Comparison of ENCODE assay signal across 10 mouse cellular contexts in genomic region chr7:49476163-49476562, GRCm38 (mm10).
"Had no signal": no experiment of that assay in that cellular context is flagged by ENCODE, and none has a peak within 500 bp of the region (broad histone marks: within the 10 kb centered on the region; RNA-seq: fewer than 3 reads in every experiment).

No protein-coding gene starts in this region.

- H3K36me3 ChIP-seq: limb, embryonic 12.5 days; limb, embryonic 15.5 days; lung, embryonic 15.5 days; midbrain, embryonic 12.5 days; midbrain, embryonic 15.5 days; neural tube, embryonic 15.5 days had no signal

- H3K4me2 ChIP-seq: limb, embryonic 12.5 days; limb, embryonic 15.5 days; liver, embryonic 13.5 days; lung, embryonic 15.5 days; midbrain, embryonic 12.5 days; midbrain, embryonic 15.5 days; neural tube, embryonic 12.5 days; neural tube, embryonic 15.5 days had no signal

- H3K27me3 ChIP-seq: limb, embryonic 15.5 days; liver, embryonic 13.5 days; lung, embryonic 15.5 days; midbrain, embryonic 15.5 days; neural tube, embryonic 12.5 days; neural tube, embryonic 15.5 days had no signal

- DNase-seq: liver, embryonic 13.5 days; right cerebral cortex, adult 18-20 months had no signal

- ATAC-seq: midbrain, embryonic 15.5 days had no signal

- H3K9me3 ChIP-seq: limb, embryonic 12.5 days; limb, embryonic 15.5 days; liver, embryonic 13.5 days; lung, embryonic 15.5 days; midbrain, embryonic 12.5 days; midbrain, embryonic 15.5 days; neural tube, embryonic 12.5 days; neural tube, embryonic 15.5 days had no signal

- H3K4me3 ChIP-seq: limb, embryonic 12.5 days; limb, embryonic 15.5 days; liver, embryonic 13.5 days; lung, embryonic 15.5 days; midbrain, embryonic 12.5 days; midbrain, embryonic 15.5 days; neural tube, embryonic 12.5 days; neural tube, embryonic 15.5 days had no signal

- H3K9ac ChIP-seq: limb, embryonic 12.5 days; limb, embryonic 15.5 days; liver, embryonic 13.5 days; lung, embryonic 15.5 days; midbrain, embryonic 12.5 days; midbrain, embryonic 15.5 days; neural tube, embryonic 12.5 days; neural tube, embryonic 15.5 days had no signal

- H3K4me1 ChIP-seq: midbrain, embryonic 12.5 days; midbrain, embryonic 15.5 days had no signal

- H3K27ac ChIP-seq: limb, embryonic 12.5 days; limb, embryonic 15.5 days; macrophage; midbrain, embryonic 12.5 days; midbrain, embryonic 15.5 days; neural tube, embryonic 12.5 days; neural tube, embryonic 15.5 days had no signal
